Mouse (Mus musculus) myocyte (in vitro differentiated cells): ENCODE results near the gene Otx2. TPM values are rescaled to one million over a fixed set of nuclear protein-coding genes. Genes with fewer than 3 reads are reported as not detected.
"Not testable (repeated sequence)": the region's sequence is repeated elsewhere in the genome, so short reads cannot be mapped to it uniquely, and the experiment has no call there.

Source experiments
- H3K27me3 ChIP-seq: one replicate; pipeline ENCODE4 v1.6.1; 2011; ENCODE audit not compliant: control insufficient read depth, insufficient read depth, insufficient read length
- H3K36me3 ChIP-seq: one replicate; pipeline ENCODE4 v1.6.1; 2011; ENCODE audit not compliant: control insufficient read depth, insufficient read depth
- H3K4me2 ChIP-seq: one replicate; pipeline ENCODE4 v1.6.1; 2011; ENCODE audit warnings: low read depth, control low read depth
- H3K4me3 ChIP-seq: one replicate; pipeline ENCODE4 v1.5.1; 2011; ENCODE audit warnings: mild to moderate bottlenecking, control low read depth, moderate library complexity
- H3K79me2 ChIP-seq: one replicate; pipeline ENCODE4 v1.6.1; 2011; ENCODE audit not compliant: control insufficient read depth, insufficient read depth
- H3ac ChIP-seq: one replicate; pipeline ENCODE4 v1.6.1; 2011; ENCODE audit not compliant: control insufficient read depth, insufficient read length
- CEBPB ChIP-seq: IDR thresholded peaks from 2 replicates; pipeline ENCODE4 v1.6.1; 2011; ENCODE audit warnings: mild to moderate bottlenecking, moderate library complexity; ENCODE audit not compliant: poor library complexity, insufficient read depth, severe bottlenecking
- E2F4 ChIP-seq: IDR thresholded peaks from one replicate; pipeline ENCODE4 v1.6.1; 2011; ENCODE audit warnings: mild to moderate bottlenecking, control low read depth, moderate library complexity; ENCODE audit not compliant: insufficient read depth
- MAX ChIP-seq: IDR thresholded peaks from one replicate; pipeline ENCODE4 v1.6.1; 2011; ENCODE audit warnings: low read depth, mild to moderate bottlenecking, control low read depth
- MYOD1 ChIP-seq, 3 experiments: IDR thresholded peaks; one replicate each; pipeline ENCODE4 v1.6.1; 2011; ENCODE audit warnings: control low read depth in 2 of 3, low read depth in 2 of 3, mild to moderate bottlenecking in 2 of 3, moderate library complexity in 1 of 3; ENCODE audit not compliant: insufficient read length in 2 of 3, control insufficient read depth in 1 of 3
- MYOG ChIP-seq, 3 experiments: IDR thresholded peaks; one replicate each; pipeline ENCODE4 v1.6.1; 2011; ENCODE audit warnings: control low read depth in 2 of 3, low read depth in 2 of 3, mild to moderate bottlenecking in 2 of 3; ENCODE audit not compliant: insufficient read length in 2 of 3, control insufficient read depth in 1 of 3, insufficient read depth in 1 of 3
- POLR2A ChIP-seq: IDR thresholded peaks from one replicate; pipeline ENCODE4 v1.6.1; 2011; ENCODE audit warnings: low read depth, mild to moderate bottlenecking, control low read depth, moderate library complexity; ENCODE audit not compliant: insufficient read length
- POLR2AphosphoS2 ChIP-seq: IDR thresholded peaks from one replicate; pipeline ENCODE4 v1.6.1; 2011; ENCODE audit warnings: low read depth, control low read depth; ENCODE audit not compliant: insufficient read length
- REST ChIP-seq: IDR thresholded peaks from one replicate; pipeline ENCODE4 v1.6.1; 2011; ENCODE audit warnings: mild to moderate bottlenecking, control low read depth, moderate library complexity; ENCODE audit not compliant: insufficient read depth, insufficient read length
- SRF ChIP-seq: IDR thresholded peaks from one replicate; pipeline ENCODE4 v1.6.1; 2011; ENCODE audit warnings: low read depth; ENCODE audit not compliant: control insufficient read depth, insufficient read length
- TCF12 ChIP-seq: IDR thresholded peaks from one replicate; pipeline ENCODE4 v1.6.1; 2011; ENCODE audit warnings: mild to moderate bottlenecking, control low read depth; ENCODE audit not compliant: poor library complexity, insufficient read depth, severe bottlenecking
- TCF3 ChIP-seq: IDR thresholded peaks from one replicate; pipeline ENCODE4 v1.6.1; 2011; ENCODE audit warnings: low read depth, control low read depth; ENCODE audit not compliant: insufficient read length
- USF1 ChIP-seq: IDR thresholded peaks from one replicate; pipeline ENCODE4 v1.6.1; 2011; ENCODE audit warnings: low read depth, mild to moderate bottlenecking, control low read depth, moderate library complexity
- polyA plus RNA-seq: library from polyadenylated mRNA; unstranded; fragments of >200 nt; fragmentation: generic; extraction: Trizol; gene quantifications from one replicate; pipeline ENCODE4 v1.2.1, GENCODE M21; 2012; ENCODE audit warnings: missing spikeins

The Otx2 gene
- polyA plus RNA-seq, 1 experiment, result not detected

- H3K79me2 ChIP-seq, result no peaks in the 10 kb centered on the region
- H3K4me3 ChIP-seq, result no peak overlapping the region
- TF ChIP-seq POLR2A (no peak), MAX (no peak), E2F4 (no peak), USF1 (no peak), CEBPB (no peak), MYOG (IDR thresholded peaks at IDR 0.05; ENCODE audit: control insufficient read depth in 1 of 3, insufficient read depth in 1 of 3, insufficient read length in 2 of 3, low read depth in 2 of 3) (no peak), POLR2AphosphoS2 (no peak), SRF (no peak), REST (no peak), TCF3 (no peak), TCF12 (no peak), MYOD1 (IDR thresholded peaks at IDR 0.05; ENCODE audit: control insufficient read depth in 1 of 3, insufficient read length in 2 of 3, low read depth in 2 of 3) (no peak)
- no peaks in the 10 kb centered on the region for H3K36me3 ChIP-seq
- H3K4me2 ChIP-seq, result no peak overlapping the region
- H3ac ChIP-seq, result no peak overlapping the region
- no peaks in the 10 kb centered on the region for H3K27me3 ChIP-seq
Measured at GRCm38 (mm10) chr14:48624596-48625330, 48.9 kb downstream of the Otx2 start.

- not testable (repeated sequence) for H3ac ChIP-seq, H3K27me3 ChIP-seq, H3K4me2 ChIP-seq, H3K4me3 ChIP-seq, H3K79me2 ChIP-seq, H3K36me3 ChIP-seq
Measured at GRCm38 (mm10) chr14:48622726-48623125, 50.9 kb downstream of the Otx2 start.

GRCm38 (mm10) chr14:48616361-48616760 lies 57.3 kb downstream of the Otx2 start:
- Histone ChIP-seq H3K27me3 (no peaks in the 10 kb centered on the region), H3K4me3 (no peak overlapping the region), H3K36me3 (no peaks in the 10 kb centered on the region), H3ac (no peak overlapping the region), H3K4me2 (no peak overlapping the region), H3K79me2 (no peaks in the 10 kb centered on the region)
- TF ChIP-seq MAX, result no peak
- no peak for TF ChIP-seq REST
- no peak for TF ChIP-seq TCF12
- no peak for TF ChIP-seq POLR2A
- no peak for TF ChIP-seq CEBPB
- TF ChIP-seq USF1, result no peak
- no peak for TF ChIP-seq TCF3
- no peak for TF ChIP-seq POLR2AphosphoS2
- no peak for TF ChIP-seq MYOD1 (IDR thresholded peaks at IDR 0.05; ENCODE audit: control insufficient read depth in 1 of 3, insufficient read length in 2 of 3, low read depth in 2 of 3)
- TF ChIP-seq MYOG (IDR thresholded peaks at IDR 0.05; ENCODE audit: control insufficient read depth in 1 of 3, insufficient read depth in 1 of 3, insufficient read length in 2 of 3, low read depth in 2 of 3), result no peak
- TF ChIP-seq E2F4, result no peak
- no peak for TF ChIP-seq SRF

GRCm38 (mm10) chr14:48608641-48609310 lies 64.8 kb downstream of the Otx2 start:
- Histone ChIP-seq H3K27me3 (peaks cover 9% of the 10 kb centered on the region), H3K4me3 (no peak overlapping the region), H3K79me2 (no peaks in the 10 kb centered on the region), H3K4me2 (no peak overlapping the region), H3K36me3 (no peaks in the 10 kb centered on the region), H3ac (no peak overlapping the region)
- no peak for TF ChIP-seq CEBPB
- no peak for TF ChIP-seq MAX
- no peak for TF ChIP-seq E2F4
- no peak for TF ChIP-seq TCF3
- TF ChIP-seq POLR2A, result no peak
- TF ChIP-seq USF1, result no peak
- no peak for TF ChIP-seq TCF12

Other genes with a start within 250 kb of the Otx2 start
- gene Tmem260, start 227.7 kb downstream of the Otx2 start, polyA plus RNA-seq, result 5.2 TPM